Mouse (Mus musculus) kidney, embryonic 14.5 days (tissue): ENCODE measurements at regions not wholly inside any gene's neighbourhood (a gene's known extent, or its start where the extent isn't known, plus 50 kb on each side); places are given as distances from the start of the nearest gene placed in this dataset.
A peak's percentile ranks its signal among the peaks of the same experiment; 100 is the strongest.

Experiments used
- ATAC-seq: fragments of 200-750 bp; cut with Nextera tagmentation; 2 replicates; pipeline ENCODE4 v1.8.0; 2017; ENCODE audit warnings: moderate number of reproducible peaks, mild to moderate bottlenecking, moderate TSS enrichment, moderate library complexity; ENCODE audit not compliant: low FRiP score, low TSS enrichment
- H3K27ac ChIP-seq: fragments of 300-500 bp; sonication (generic); 2 replicates; pipeline ENCODE4 v1.5.1; 2014; ENCODE audit warnings: low read depth, mild to moderate bottlenecking, low read length, moderate library complexity, mixed read lengths
- H3K27me3 ChIP-seq: fragments of 300-500 bp; sonication (generic); 2 replicates; pipeline ENCODE4 v1.6.1; 2014; ENCODE audit warnings: mild to moderate bottlenecking, low read length; ENCODE audit not compliant: control insufficient read depth, insufficient read depth
- H3K36me3 ChIP-seq: fragments of 300-500 bp; sonication (generic); 2 replicates; pipeline ENCODE4 v1.6.1; 2014; ENCODE audit warnings: low read length, mixed read lengths; ENCODE audit not compliant: control insufficient read depth, insufficient read depth
- H3K4me1 ChIP-seq: fragments of 300-500 bp; sonication (generic); 2 replicates; pipeline ENCODE4 v1.6.1; 2014; ENCODE audit warnings: low read length, mixed read lengths; ENCODE audit not compliant: control insufficient read depth, insufficient read depth
- H3K4me2 ChIP-seq: fragments of 300-500 bp; sonication (generic); replicated peaks from 2 replicates; pipeline ENCODE4 v1.6.1; 2014; ENCODE audit warnings: low read depth, mild to moderate bottlenecking, low read length
- H3K4me3 ChIP-seq: fragments of 300-500 bp; sonication (generic); 2 replicates; pipeline ENCODE4 v1.5.1; 2014; ENCODE audit warnings: mild to moderate bottlenecking, low read length
- H3K9ac ChIP-seq: fragments of 300-500 bp; sonication (generic); 2 replicates; pipeline ENCODE4 v1.6.1; 2014; ENCODE audit warnings: low read depth, mild to moderate bottlenecking, low read length, moderate library complexity
- H3K9me3 ChIP-seq: fragments of 300-500 bp; sonication (generic); 2 replicates; pipeline ENCODE4 v1.6.1; 2016; ENCODE audit warnings: low read length; ENCODE audit not compliant: control insufficient read depth
- WGBS: fragments of 180-500 bp; shearing (Covaris S2); extraction: QIAGEN DNeasy Blood & Tissue Kit; methylation state at CpG from one replicate; pipeline ENCODE4 v1.1.7; 2014; 5-methylcytosine and 5-hydroxymethylcytosine counted together

DNA sequence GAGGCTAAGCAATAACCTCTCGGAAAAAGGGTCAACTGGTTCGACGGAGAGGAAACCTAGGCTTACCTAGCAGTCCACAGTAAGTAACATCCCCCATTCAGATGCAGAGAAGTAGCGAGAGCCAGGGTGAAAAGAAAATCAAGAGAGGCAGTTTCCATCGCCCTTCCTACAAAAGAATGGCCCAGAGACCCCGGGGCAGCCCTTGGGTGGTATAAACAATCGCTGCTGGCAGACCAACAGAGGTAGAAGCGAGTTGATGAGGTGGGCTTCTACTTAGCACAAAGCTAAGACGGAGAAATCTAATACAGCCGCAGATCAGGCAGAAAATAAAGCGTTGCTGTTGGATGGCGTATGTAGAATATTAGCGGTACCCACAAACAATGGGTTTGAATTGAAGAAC, 57.8 kb upstream of the Arl15 start:
- H3K4me1 ChIP-seq: no peaks in the 10 kb centered on the region

DNA sequence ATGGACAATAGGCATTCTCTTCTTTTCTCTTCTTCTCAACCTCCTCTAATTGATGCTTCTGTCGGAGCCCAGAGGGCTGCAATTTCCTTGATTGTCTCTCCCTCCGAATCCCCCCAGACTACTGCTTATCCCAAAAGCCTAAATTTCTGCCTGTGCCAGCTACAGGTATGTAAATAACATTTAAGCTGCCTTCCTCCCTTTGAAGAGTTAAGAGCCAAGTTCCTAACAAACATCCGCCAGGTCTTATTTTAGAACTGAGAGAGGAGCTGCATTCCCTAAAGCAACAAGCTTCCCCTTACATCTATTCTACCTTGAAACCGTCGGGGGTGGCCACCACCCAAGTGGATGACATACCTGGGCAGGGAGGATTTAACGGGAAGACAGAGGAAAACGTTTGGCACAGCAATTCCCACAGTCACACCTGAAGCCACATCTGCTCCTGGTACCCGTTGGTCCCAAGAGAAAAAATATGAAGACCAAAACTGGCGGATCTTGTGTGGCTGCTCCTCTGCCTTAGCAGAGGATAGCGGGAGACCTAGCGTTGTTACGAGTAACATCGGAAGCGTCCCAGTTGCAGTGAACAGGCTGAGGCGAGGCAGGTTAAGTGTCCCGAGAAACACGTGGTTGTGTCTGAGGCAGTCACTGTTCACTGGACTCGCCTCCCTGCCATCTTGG, 58.6 kb upstream of the Arl15 start:
- no peak overlapping the region for H3K4me3 ChIP-seq
- no peak overlapping the region for H3K27ac ChIP-seq
- no peak for ATAC-seq
- WGBS: 64% methylated on average over 18 of the region's 18 CpGs
- H3K9ac ChIP-seq: no peak overlapping the region
- H3K27me3 ChIP-seq: no peaks in the 10 kb centered on the region
- no peak overlapping the region for H3K4me2 ChIP-seq
- no peaks in the 10 kb centered on the region for H3K9me3 ChIP-seq
- no peaks in the 10 kb centered on the region for H3K36me3 ChIP-seq
- no peaks in the 10 kb centered on the region for H3K4me1 ChIP-seq

More for the DNA sequence above, 57.8 kb upstream of the Arl15 start:
- Histone ChIP-seq H3K9ac (no peak overlapping the region), H3K27ac (no peak overlapping the region), H3K4me3 (no peak overlapping the region), H3K4me2 (no peak overlapping the region), H3K9me3 (no peaks in the 10 kb centered on the region), H3K36me3 (no peaks in the 10 kb centered on the region), H3K27me3 (no peaks in the 10 kb centered on the region)
- ATAC-seq: no peak
- WGBS: 85% methylated on average over 13 of the region's 13 CpGs

DNA sequence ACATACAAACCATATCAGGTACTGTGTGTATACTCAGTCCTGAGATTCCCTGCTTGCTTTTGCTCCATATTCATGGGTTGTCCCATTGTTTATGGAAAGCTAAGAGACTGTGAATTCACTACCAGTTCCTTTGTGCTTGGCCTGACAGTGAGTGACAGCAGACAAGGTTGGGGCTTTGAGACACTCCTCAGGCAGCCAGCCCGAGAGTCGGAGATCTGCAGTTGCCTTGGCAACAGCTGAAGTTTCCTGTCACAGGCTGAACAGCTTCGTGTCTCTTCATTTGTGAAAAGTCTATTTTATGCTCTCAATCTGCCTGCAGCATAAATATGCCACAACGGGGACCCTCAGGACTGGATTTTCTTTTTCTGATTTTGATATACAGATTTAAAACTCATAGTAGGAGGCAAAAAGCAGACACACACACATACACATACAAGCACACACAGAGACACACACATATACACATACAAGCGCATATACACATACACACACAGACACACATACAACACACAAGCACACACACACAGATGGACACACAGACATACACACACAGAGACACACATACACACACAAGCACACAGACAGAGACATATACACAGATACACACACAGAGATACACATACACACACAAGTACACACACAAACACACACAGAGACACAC, 60.0 kb upstream of the Arl15 start:
- Histone ChIP-seq H3K4me2 (no peak overlapping the region), H3K4me3 (no peak overlapping the region), H3K27ac (no peak overlapping the region), H3K9ac (no peak overlapping the region), H3K27me3 (no peaks in the 10 kb centered on the region), H3K4me1 (no peaks in the 10 kb centered on the region), H3K9me3 (no peaks in the 10 kb centered on the region), H3K36me3 (no peaks in the 10 kb centered on the region)
- ATAC-seq: peak; percentile 60; the same call in 1 of the 2 replicates
- 32% methylated on average over 5 of the region's 5 CpGs for WGBS

DNA sequence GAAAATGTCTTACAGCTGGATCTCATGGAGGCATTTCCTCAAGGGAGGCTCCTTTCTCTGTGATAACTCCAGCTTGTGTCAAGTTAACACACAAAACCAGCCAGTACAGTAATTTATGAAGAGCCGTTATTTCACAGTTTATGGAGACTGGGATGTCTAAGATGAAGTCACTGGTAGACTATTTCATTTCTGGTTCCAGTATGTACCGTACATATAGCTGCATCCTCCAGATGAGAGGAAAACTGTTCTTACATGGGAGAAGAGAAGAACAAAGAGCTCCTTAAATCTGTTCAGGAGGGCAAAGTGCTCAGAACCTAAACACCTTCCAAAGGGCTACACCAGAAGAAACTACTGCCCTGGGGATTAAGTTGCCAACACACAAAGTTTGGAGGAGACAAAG, 60.6 kb upstream of the Arl15 start:
- no peaks in the 10 kb centered on the region for H3K36me3 ChIP-seq
- H3K9ac ChIP-seq: no peak overlapping the region
- H3K4me1 ChIP-seq: no peaks in the 10 kb centered on the region
- H3K27ac ChIP-seq: no peak overlapping the region
- no peaks in the 10 kb centered on the region for H3K27me3 ChIP-seq
- no peaks in the 10 kb centered on the region for H3K9me3 ChIP-seq
- ATAC-seq: no peak
- H3K4me3 ChIP-seq: no peak overlapping the region
- WGBS: 67% methylated on average over 2 of the region's 2 CpGs
- H3K4me2 ChIP-seq: no peak overlapping the region

DNA sequence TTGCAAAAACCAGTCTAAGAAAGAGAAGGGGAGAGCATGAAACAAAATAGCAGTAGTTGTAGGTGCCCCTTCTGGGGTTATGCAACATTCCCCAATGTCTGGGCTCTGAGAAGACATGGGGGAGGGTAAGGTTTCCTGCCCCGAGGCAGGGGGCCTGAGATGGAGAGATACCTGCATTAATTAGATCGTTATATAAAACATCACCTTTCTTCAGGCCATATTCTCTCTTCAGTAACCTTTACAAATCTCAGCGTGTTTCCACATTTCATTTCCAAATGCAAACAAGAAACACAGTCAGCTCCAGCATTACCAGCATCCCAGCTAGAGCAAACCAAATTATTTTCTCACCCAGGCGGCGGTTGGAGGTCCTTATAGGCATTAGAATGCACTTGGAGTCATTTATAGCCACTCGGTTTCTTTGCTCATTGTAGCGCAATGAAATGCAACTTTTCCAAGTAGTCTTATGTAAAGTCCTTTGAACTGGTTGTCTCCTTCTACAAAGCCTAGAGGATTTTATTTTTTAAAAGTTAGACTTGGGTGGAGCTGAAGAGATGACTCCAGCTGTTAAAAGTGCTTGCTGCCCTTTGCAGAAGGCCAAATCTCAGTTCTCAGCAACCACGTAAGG, 63.4 kb upstream of the Arl15 start:
- no peak overlapping the region for H3K9ac ChIP-seq
- H3K9me3 ChIP-seq: no peaks in the 10 kb centered on the region
- no peak overlapping the region for H3K27ac ChIP-seq
- WGBS: 40% methylated on average over 8 of the region's 8 CpGs
- 0 out of 2 replicates have a peak, but pooled peaks cover 3% of the 10 kb centered on the region for H3K4me1 ChIP-seq
- ATAC-seq: no peak
- no peaks in the 10 kb centered on the region for H3K36me3 ChIP-seq
- H3K4me2 ChIP-seq: no peak overlapping the region
- H3K4me3 ChIP-seq: no peak overlapping the region
- no peaks in the 10 kb centered on the region for H3K27me3 ChIP-seq

DNA sequence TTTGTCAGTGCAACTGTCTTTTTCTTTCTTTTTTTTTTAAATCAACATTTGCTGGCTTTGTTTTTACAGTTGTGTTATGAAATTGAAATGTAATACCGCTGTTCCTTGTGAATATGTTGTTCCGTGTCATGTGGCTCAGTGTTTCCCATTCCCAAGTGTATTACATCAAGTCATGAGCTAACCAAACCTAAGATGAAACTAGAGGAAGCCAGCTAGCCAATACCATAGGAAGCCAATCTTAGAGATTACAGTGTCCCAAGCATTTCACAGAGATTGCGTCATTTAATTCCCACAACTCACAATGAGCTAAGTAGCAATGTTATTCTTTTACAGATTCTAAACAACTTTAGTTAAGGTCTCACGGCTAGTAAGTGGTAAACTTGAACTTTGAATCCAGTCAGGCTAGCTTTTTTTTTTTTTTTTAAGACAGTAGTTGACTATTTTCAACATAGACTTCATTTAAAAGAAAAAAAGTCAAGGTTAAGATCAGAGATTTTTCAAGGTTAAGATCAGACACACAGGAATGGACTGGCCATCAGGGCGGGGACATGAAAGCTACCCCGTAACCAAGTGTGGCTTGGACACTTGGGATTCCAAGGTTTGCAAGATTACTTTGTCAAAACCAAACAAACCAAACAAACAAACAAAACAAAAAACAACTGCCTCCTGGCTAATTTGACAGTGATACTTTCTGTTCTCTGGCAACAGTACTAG, 64.1 kb upstream of the Arl15 start:
- H3K9me3 ChIP-seq: no peaks in the 10 kb centered on the region
- H3K4me2 ChIP-seq: no peak overlapping the region
- no peak for ATAC-seq
- WGBS: 86% methylated on average over 6 of the region's 6 CpGs
- no peak overlapping the region for H3K4me3 ChIP-seq
- no peaks in the 10 kb centered on the region for H3K27me3 ChIP-seq
- no peaks in the 10 kb centered on the region for H3K36me3 ChIP-seq
- H3K27ac ChIP-seq: no peak overlapping the region
- H3K4me1 ChIP-seq: 0 out of 2 replicates have a peak, but pooled peaks cover 3% of the 10 kb centered on the region
- H3K9ac ChIP-seq: no peak overlapping the region

DNA sequence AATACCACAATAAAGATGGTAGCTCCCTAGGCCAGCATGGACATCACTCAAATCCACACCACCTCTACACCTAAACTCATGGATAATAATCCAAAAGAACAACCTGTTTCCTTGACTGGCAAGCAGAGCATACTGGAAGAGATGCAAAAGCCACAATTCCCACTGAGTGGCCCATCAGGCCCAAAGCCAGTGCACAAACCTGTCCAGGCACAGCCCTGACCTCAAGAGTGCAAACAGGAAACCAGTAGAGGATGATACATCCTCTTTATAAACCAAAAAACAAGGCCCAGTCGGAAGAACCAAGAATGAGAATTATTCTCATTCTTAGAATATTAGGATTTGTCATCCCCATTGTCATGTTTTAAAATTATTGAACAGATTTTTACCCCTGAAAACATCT, 64.7 kb upstream of the Arl15 start:
- H3K4me3 ChIP-seq: no peak overlapping the region
- no peaks in the 10 kb centered on the region for H3K36me3 ChIP-seq
- ATAC-seq: no peak
- no peak overlapping the region for H3K9ac ChIP-seq
- H3K27ac ChIP-seq: no peak overlapping the region
- 0 out of 2 replicates have a peak, but pooled peaks cover 3% of the 10 kb centered on the region for H3K4me1 ChIP-seq
- WGBS: 86% methylated on average over 1 of the region's 1 CpGs
- no peaks in the 10 kb centered on the region for H3K9me3 ChIP-seq
- H3K27me3 ChIP-seq: no peaks in the 10 kb centered on the region
- H3K4me2 ChIP-seq: no peak overlapping the region

DNA sequence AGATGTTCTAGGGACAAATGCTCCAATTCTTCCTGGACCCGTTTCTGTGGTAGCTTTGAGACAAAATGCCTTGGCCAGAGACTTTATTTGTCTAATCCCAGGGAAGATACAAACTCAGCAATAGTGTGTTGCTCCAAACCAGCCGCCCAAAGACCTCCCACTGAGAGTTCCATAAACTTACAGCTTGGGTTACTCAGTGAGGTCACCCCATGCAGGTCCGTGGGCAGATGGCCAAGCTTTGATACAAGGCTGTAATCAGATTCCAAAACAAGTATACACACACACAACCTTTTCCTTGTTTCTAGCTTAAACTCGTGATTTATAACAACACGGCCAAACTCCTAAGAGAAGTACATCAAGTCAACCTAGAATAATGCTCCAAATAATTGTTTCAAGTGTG, 64.6 kb upstream of the Hspb3 start:
- 22% methylated on average over 5 of the region's 5 CpGs for WGBS
- Histone ChIP-seq H3K4me1 (0 out of 2 replicates have a peak, but pooled peaks cover 3% of the 10 kb centered on the region), H3K4me3 (no peak overlapping the region), H3K36me3 (no peaks in the 10 kb centered on the region), H3K9ac (no peak overlapping the region), H3K27ac (no peak overlapping the region), H3K27me3 (no peaks in the 10 kb centered on the region), H3K9me3 (no peaks in the 10 kb centered on the region), H3K4me2 (no peak overlapping the region)
- ATAC-seq: peak; percentile 77; the same call in 1 of the 2 replicates
